Mouse (Mus musculus) hindbrain, embryonic 12.5 days (tissue): ENCODE data around the gene Clk2. TPM values are rescaled to one million over a fixed set of nuclear protein-coding genes. Genes with fewer than 3 reads are reported as not detected.
"Not testable (repeated sequence)": the region's sequence is repeated elsewhere in the genome, so short reads cannot be mapped to it uniquely, and the experiment has no call there.

Source experiments
- ATAC-seq: fragments of 200-750 bp; cut with Nextera tagmentation; 2 replicates; pipeline ENCODE4 v1.8.0; 2017; ENCODE audit warnings: moderate TSS enrichment; ENCODE audit not compliant: low FRiP score
- H3K27ac ChIP-seq: fragments of 300-500 bp; sonication (generic); 2 replicates; pipeline ENCODE4 v1.5.1; 2016; ENCODE audit warnings: mild to moderate bottlenecking
- H3K27me3 ChIP-seq: fragments of 300-500 bp; sonication (generic); 2 replicates; pipeline ENCODE4 v1.6.1; 2016; ENCODE audit warnings: mild to moderate bottlenecking
- H3K36me3 ChIP-seq: fragments of 300-500 bp; sonication (generic); 2 replicates; pipeline ENCODE4 v1.6.1; 2016; ENCODE audit warnings: mild to moderate bottlenecking
- H3K4me1 ChIP-seq: fragments of 300-500 bp; sonication (generic); 2 replicates; pipeline ENCODE4 v1.6.1; 2016
- H3K4me2 ChIP-seq: fragments of 300-500 bp; sonication (generic); replicated peaks from 2 replicates; pipeline ENCODE4 v1.6.1; 2016; ENCODE audit warnings: mild to moderate bottlenecking
- H3K4me3 ChIP-seq: fragments of 300-500 bp; sonication (generic); 2 replicates; pipeline ENCODE4 v1.5.1; 2016; ENCODE audit warnings: mild to moderate bottlenecking
- H3K9ac ChIP-seq: fragments of 300-500 bp; sonication (generic); 2 replicates; pipeline ENCODE4 v1.6.1; 2016; ENCODE audit warnings: mild to moderate bottlenecking, moderate library complexity
- H3K9me3 ChIP-seq: fragments of 300-500 bp; sonication (generic); replicated peaks from 2 replicates; pipeline ENCODE4 v1.6.1; 2016; ENCODE audit warnings: mild to moderate bottlenecking
- WGBS: fragments of 180-500 bp; shearing (Covaris S2); methylation state at CpG from one replicate; pipeline ENCODE4 v1.1.7; 2016; 5-methylcytosine and 5-hydroxymethylcytosine counted together
- polyA plus RNA-seq: library from polyadenylated mRNA; unstranded; fragments of >200 nt; fragmentation: Nextera tagmentation; extraction: Ambion mirVana; gene quantifications from 2 replicates; pipeline ENCODE4 v1.2.1, GENCODE M21; 2016

The Clk2 gene
- polyA plus RNA-seq, 1 experiment from 2014 or later = 44.4 TPM

DNA sequence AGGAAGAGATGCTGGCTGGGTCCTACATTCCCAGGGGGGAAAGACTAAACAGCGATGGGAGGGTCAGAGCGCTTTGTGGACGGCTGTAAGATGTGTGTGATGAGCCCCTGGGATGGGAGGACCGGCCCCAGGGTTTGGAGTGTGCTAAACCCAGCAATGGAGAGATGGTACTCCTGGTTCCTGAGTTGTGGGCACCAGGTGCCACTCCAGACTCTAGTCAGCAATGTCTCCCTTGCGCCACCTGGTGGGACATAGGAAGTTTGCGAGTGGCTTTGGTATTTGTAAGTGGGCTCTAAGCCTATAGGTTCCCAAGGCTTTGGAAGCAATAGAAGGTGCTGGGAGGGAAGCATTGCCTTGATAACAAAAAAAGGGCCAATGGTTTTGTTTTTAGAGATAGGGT lies 51.3 kb downstream of the Clk2 start:
- no peaks in the 10 kb centered on the region for H3K9me3 ChIP-seq
- peak overlapping the region; percentile 59 for H3K4me3 ChIP-seq
- peaks cover 40% of the 10 kb centered on the region for H3K4me1 ChIP-seq
- peak overlapping the region; percentile 56 for H3K9ac ChIP-seq
- no peaks in the 10 kb centered on the region for H3K27me3 ChIP-seq
- H3K27ac ChIP-seq = peak overlapping the region; percentile 98
- peak; percentile 13 for ATAC-seq
- H3K4me2 ChIP-seq = peak overlapping the region; percentile 80
- peaks cover 8% of the 10 kb centered on the region; the same call in 1 of the 2 replicates for H3K36me3 ChIP-seq
- under 1% methylated on average over 6 of the region's 6 CpGs for WGBS

DNA sequence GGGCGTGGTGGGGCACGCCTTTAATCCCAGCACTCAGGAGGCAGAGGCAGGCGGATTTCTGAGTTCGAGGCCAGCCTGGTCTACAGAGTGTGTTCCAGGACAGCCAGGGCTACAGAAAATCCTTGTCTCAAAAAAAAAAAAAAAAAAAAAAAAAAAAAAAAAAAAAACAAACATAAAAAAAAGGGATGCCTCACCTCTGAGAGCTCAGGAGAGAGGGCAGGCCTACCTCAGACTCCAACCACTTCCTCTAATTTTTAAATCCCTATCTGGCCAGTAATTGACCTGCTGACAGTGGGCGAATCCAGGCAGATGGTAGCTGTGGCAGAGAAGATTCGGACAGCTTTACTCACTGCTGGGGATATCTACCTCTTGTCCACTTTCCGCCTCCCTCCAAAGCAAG lies 51.8 kb downstream of the Clk2 start:
- H3K4me1 ChIP-seq = peaks cover 43% of the 10 kb centered on the region
- peaks cover 12% of the 10 kb centered on the region for H3K36me3 ChIP-seq
- not testable (repeated sequence) for H3K9me3 ChIP-seq, ATAC-seq, H3K27me3 ChIP-seq, H3K4me3 ChIP-seq
- peak overlapping the region; percentile 98 for H3K27ac ChIP-seq
- 0 out of 2 replicates have a peak overlapping the region, but pooled peaks have one; percentile 18 for H3K9ac ChIP-seq
- WGBS = 78% methylated on average over 7 of the region's 7 CpGs
- peak overlapping the region; percentile 80 for H3K4me2 ChIP-seq

- ATAC-seq = no peak
- Histone ChIP-seq H3K27me3 (no peaks in the 10 kb centered on the region), H3K36me3 (peaks cover 26% of the 10 kb centered on the region), H3K4me1 (peaks cover 39% of the 10 kb centered on the region), H3K9me3 (no peaks in the 10 kb centered on the region), H3K9ac (no peak overlapping the region), H3K4me3 (no peak overlapping the region), H3K4me2 (no peak overlapping the region), H3K27ac (peak overlapping the region; percentile 12; the same call in 1 of the 2 replicates)
- WGBS = 82% methylated on average over 1 of the region's 1 CpGs
These were observed 53.7 kb downstream of the Clk2 start for GRCm38 (mm10) chr3:89218271-89218670.

DNA sequence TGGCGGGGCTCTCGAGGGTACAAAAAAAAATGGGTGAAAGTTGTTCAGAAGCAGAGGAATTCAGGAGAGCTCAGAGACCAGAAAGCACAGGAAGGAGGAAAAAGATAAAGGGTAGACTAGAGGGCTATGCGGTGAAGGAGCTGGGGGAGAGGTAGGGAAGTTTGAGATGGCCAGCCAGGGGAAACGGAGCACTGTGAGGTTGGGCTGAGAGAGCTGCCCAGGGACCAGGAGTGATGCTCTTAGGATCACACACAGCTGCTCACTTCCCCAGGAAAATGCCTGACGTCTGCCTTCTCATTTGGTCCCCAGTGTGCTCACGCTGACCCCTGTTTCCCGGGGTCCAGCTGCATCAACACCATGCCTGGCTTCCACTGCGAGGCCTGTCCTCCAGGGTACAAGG lies 55.0 kb downstream of the Clk2 start:
- Histone ChIP-seq H3K9me3 (no peaks in the 10 kb centered on the region), H3K9ac (no peak overlapping the region; the same call in 1 of the 2 replicates), H3K27me3 (no peaks in the 10 kb centered on the region), H3K4me2 (no peak overlapping the region), H3K4me1 (peaks cover 51% of the 10 kb centered on the region), H3K4me3 (no peak overlapping the region), H3K27ac (peak overlapping the region; percentile 44; the same call in 1 of the 2 replicates), H3K36me3 (peaks cover 36% of the 10 kb centered on the region)
- no peak for ATAC-seq
- 46% methylated on average over 8 of the region's 8 CpGs for WGBS

DNA sequence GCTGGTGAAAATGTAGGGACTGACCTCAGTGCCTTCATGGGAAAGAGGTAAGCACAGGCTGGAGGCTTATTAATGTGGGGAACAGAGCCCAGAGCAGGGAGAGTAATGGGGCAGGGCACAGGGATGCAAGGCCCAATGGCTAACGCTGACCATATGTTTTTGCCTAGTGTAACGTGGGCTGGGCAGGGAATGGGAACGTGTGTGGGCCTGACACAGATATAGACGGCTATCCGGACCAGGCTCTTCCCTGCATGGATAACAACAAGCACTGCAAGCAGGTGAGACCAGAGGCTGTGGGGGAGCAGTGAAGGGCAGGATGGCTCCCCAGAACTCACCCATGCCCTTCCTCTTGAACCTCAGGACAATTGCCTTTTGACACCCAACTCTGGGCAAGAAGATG lies 56.6 kb downstream of the Clk2 start:
- H3K4me1 ChIP-seq = peaks cover 51% of the 10 kb centered on the region
- H3K4me3 ChIP-seq = no peak overlapping the region
- peak overlapping the region; percentile 35; the same call in 1 of the 2 replicates for H3K9ac ChIP-seq
- H3K9me3 ChIP-seq = no peaks in the 10 kb centered on the region
- H3K27ac ChIP-seq = no peak overlapping the region
- no peak for ATAC-seq
- peaks cover 36% of the 10 kb centered on the region for H3K36me3 ChIP-seq
- 67% methylated on average over 5 of the region's 5 CpGs for WGBS
- no peaks in the 10 kb centered on the region for H3K27me3 ChIP-seq
- no peak overlapping the region for H3K4me2 ChIP-seq

- Histone ChIP-seq H3K36me3 (peaks cover 34% of the 10 kb centered on the region; the same call in 1 of the 2 replicates), H3K4me2 (peak overlapping the region; percentile 70), H3K4me1 (peaks cover 66% of the 10 kb centered on the region), H3K27me3 (no peaks in the 10 kb centered on the region), H3K9me3 (no peaks in the 10 kb centered on the region), H3K4me3 (peak overlapping the region; percentile 49), H3K27ac (peak overlapping the region; percentile 88), H3K9ac (peak overlapping the region; percentile 76)
- WGBS = 38% methylated on average over 11 of the region's 11 CpGs
- ATAC-seq = 0 out of 2 replicates have a peak, but pooled peaks have one; percentile 4
These were observed 60.2 kb downstream of the Clk2 start for GRCm38 (mm10) chr3:89224796-89225195.

- WGBS = 23% methylated on average over 12 of the region's 12 CpGs
These were observed 60.8 kb downstream of the Clk2 start for GRCm38 (mm10) chr3:89225321-89225815.

DNA sequence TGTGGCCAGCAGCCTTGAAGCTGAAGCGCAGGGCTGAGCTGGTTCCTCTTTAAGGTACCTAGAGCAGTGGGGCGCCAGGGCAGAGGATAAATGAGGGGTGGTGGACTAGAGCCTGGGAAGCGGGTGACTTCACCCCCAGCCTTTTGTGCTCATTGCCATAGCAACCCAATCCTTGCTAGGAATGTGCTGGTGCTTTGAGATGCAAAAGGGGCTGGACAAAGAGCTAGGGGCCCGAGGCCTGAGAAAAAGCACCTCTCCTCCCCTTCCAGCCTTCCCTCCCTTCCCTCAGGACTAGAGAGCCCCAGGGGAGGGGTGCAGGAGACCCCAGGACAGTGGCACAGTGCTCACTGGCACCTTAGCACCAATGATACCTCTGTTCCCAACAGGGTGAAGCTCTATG lies 61.3 kb downstream of the Clk2 start:
- Histone ChIP-seq H3K9ac (peak overlapping the region; percentile 76), H3K27me3 (no peaks in the 10 kb centered on the region; the same call in 1 of the 2 replicates), H3K4me3 (peak overlapping the region; percentile 49), H3K9me3 (no peaks in the 10 kb centered on the region), H3K36me3 (peaks cover 29% of the 10 kb centered on the region; the same call in 1 of the 2 replicates), H3K4me1 (peaks cover 62% of the 10 kb centered on the region), H3K27ac (peak overlapping the region; percentile 88), H3K4me2 (peak overlapping the region; percentile 70)
- 20% methylated on average over 4 of the region's 4 CpGs for WGBS
- ATAC-seq = peak; percentile 62

More at GRCm38 (mm10) chr3:89225321-89225815, 60.8 kb downstream of the Clk2 start:
- Histone ChIP-seq H3K4me2 (peak overlapping the region; percentile 70), H3K9ac (peak overlapping the region; percentile 76), H3K4me3 (peak overlapping the region; percentile 49), H3K4me1 (peaks cover 64% of the 10 kb centered on the region), H3K27me3 (no peaks in the 10 kb centered on the region; the same call in 1 of the 2 replicates), H3K36me3 (peaks cover 30% of the 10 kb centered on the region; the same call in 1 of the 2 replicates), H3K9me3 (no peaks in the 10 kb centered on the region), H3K27ac (peak overlapping the region; percentile 88)
- ATAC-seq = no peak

GRCm38 (mm10) chr3:89226361-89226760 lies 61.8 kb downstream of the Clk2 start:
- H3K4me3 ChIP-seq = peak overlapping the region; percentile 49
- WGBS = 7% methylated on average over 11 of the region's 11 CpGs
- no peak; the same call in 1 of the 2 replicates for ATAC-seq
- no peaks in the 10 kb centered on the region; the same call in 1 of the 2 replicates for H3K27me3 ChIP-seq
- H3K4me2 ChIP-seq = peak overlapping the region; percentile 70
- H3K36me3 ChIP-seq = peaks cover 25% of the 10 kb centered on the region; the same call in 1 of the 2 replicates
- no peaks in the 10 kb centered on the region for H3K9me3 ChIP-seq
- H3K27ac ChIP-seq = peak overlapping the region; percentile 88
- peak overlapping the region; percentile 76 for H3K9ac ChIP-seq
- H3K4me1 ChIP-seq = peaks cover 60% of the 10 kb centered on the region

Other genes starting within 250 kb of the Clk2 start
- gene Ash1l, start 214.2 kb upstream of the Clk2 start, polyA plus RNA-seq = 22.0 and 22.5 TPM in 2 replicates
- gene Dap3, start 213.6 kb upstream of the Clk2 start, polyA plus RNA-seq = 144 and 145 TPM in 2 replicates
- gene Rusc1, start 71.5 kb upstream of the Clk2 start, polyA plus RNA-seq = 66.9 and 67.1 TPM in 2 replicates
- not detected in 2 replicates for gene Gm43738, start 63.7 kb upstream of the Clk2 start, polyA plus RNA-seq
- gene Fdps, start 62.8 kb upstream of the Clk2 start, polyA plus RNA-seq = 284 TPM in 2 replicates
- 0.25 and 0.96 TPM in 2 replicates for gene Pklr, start 28.7 kb upstream of the Clk2 start, polyA plus RNA-seq
- 20.7 and 22.3 TPM in 2 replicates for gene Hcn3, start 4.6 kb upstream of the Clk2 start, polyA plus RNA-seq
- 105 and 107 TPM in 2 replicates for gene Scamp3, start 12.7 kb downstream of the Clk2 start, polyA plus RNA-seq
- gene Fam189b, start 18.3 kb downstream of the Clk2 start, polyA plus RNA-seq = 33.4 and 34.2 TPM in 2 replicates
- 50.3 and 51.3 TPM in 2 replicates for gene Gba, start 38.1 kb downstream of the Clk2 start, polyA plus RNA-seq
- gene Thbs3, start 50.4 kb downstream of the Clk2 start, polyA plus RNA-seq = 64.5 and 71.3 TPM in 2 replicates
- gene Mtx1, start 62.3 kb downstream of the Clk2 start, polyA plus RNA-seq = 174 and 175 TPM in 2 replicates
- 1.5 and 1.6 TPM in 2 replicates for gene Muc1, start 64.3 kb downstream of the Clk2 start, polyA plus RNA-seq
- 247 and 271 TPM in 2 replicates for gene Krtcap2, start 81.2 kb downstream of the Clk2 start, polyA plus RNA-seq
- gene Trim46, start 81.5 kb downstream of the Clk2 start, polyA plus RNA-seq = 27.2 and 29.6 TPM in 2 replicates
- gene Dpm3, start 94.6 kb downstream of the Clk2 start, polyA plus RNA-seq = 63.9 and 86.7 TPM in 2 replicates
- gene Slc50a1, start 105.8 kb downstream of the Clk2 start, polyA plus RNA-seq = 44.9 and 46.8 TPM in 2 replicates
- gene Efna1, start 116.3 kb downstream of the Clk2 start, polyA plus RNA-seq = 14.3 and 15.4 TPM in 2 replicates
- 21.7 and 22.2 TPM in 2 replicates for gene Efna3, start 158.2 kb downstream of the Clk2 start, polyA plus RNA-seq
- gene Efna4, start 173.2 kb downstream of the Clk2 start, polyA plus RNA-seq = 20.5 and 21.4 TPM in 2 replicates
- gene Adam15, start 185.2 kb downstream of the Clk2 start, polyA plus RNA-seq = 40.3 and 41.9 TPM in 2 replicates
- gene Dcst2, start 197.2 kb downstream of the Clk2 start, polyA plus RNA-seq = 0.12 and 0.29 TPM in 2 replicates
- gene Dcst1, start 200.5 kb downstream of the Clk2 start, polyA plus RNA-seq = 0.71 and 0.76 TPM in 2 replicates
- gene Zbtb7b, start 230.0 kb downstream of the Clk2 start, polyA plus RNA-seq = 0.74 and 0.80 TPM in 2 replicates
- gene Lenep, start 238.0 kb downstream of the Clk2 start, polyA plus RNA-seq = 1.0 and 1.5 TPM in 2 replicates
- 36.1 and 36.9 TPM in 2 replicates for gene Flad1, start 247.1 kb downstream of the Clk2 start, polyA plus RNA-seq